Mouse (Mus musculus): Measurements from ENCODE around the gene Rhag. TPM values are rescaled to one million over a fixed set of nuclear protein-coding genes. Genes with fewer than 3 reads are reported as not detected.
A peak's percentile ranks its signal among the peaks of the same experiment; 100 is the strongest.

The Rhag gene
- total RNA-seq, 2 experiments from 2014 or later = 0.81 TPM; not detected in 1

DNA sequence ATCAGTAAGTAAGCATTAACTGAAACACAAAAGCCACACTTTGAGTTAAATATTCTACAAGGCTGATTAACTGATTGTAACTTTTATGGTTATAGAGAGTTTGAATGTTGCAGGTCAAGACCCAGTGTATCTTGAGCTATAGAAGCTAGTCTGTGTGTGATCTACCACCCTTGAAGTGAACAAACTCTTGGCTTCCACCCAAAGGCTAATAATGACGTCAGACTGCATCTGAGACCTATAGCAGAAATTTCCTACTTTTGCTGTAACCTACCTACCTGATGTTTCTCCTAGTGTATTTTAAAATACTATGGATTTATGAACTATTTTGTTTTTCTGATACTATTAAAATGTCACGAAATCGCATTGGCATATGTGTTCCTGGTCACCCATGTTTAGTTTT, 63.8 kb downstream of the Rhag start:
- DNase-seq = no peak

DNA sequence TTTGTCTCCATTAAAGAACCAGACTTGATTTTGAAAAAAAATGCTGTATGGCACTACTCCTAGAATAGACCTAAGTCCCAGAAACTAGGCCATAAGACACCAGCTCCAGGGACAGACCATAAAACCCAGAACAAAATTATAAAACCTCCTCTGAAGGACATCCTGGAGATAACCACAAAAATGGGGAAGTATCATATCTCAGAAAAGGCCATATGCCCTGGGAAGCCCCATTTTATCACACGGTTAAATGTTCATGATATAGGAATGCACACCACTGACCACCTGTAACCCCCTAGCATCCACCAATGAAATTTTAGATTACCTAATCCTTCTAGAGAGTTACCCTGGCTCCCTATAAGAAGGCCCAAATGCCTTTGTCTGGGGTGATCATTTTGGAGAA, 64.6 kb downstream of the Rhag start:
- no peak for DNase-seq

DNA sequence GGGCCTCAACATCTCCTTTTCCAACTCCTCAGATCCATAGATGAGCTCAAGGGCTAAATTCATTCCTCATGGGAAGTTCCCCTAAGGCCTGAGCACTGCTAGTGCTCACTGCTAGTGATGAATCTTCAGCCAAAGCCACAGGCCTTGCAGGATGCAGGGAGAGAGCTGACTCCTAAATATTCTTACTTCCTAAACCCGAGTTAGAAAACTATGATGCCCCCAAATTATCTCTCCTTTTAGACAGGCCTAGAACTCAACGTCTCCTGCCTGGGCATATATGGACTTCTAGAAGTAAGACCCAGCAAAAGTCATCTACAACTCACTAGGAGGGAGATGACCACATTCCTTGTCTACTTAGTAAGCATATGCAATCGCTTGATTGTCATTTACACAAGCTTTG, 66.8 kb downstream of the Rhag start:
- no peak for DNase-seq

DNA sequence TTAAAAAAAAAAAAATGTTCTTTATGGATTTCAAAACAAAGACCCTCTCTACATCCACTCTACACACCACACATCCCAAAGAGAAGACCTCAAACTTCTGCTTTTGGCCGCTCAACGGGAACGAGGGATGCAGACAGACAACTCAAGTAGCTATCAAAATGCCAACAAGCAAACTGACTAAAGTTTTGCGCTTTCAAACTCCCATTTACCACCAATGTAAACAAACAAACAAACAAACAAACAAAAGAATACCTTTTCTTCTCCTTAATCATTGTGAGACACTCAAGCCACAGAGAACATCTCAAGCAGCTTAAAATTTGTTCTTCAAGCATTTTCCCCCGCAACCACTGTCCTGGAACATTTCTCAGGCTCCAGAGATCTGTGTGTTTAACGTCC, 68.6 kb downstream of the Rhag start:
- DNase-seq = no peak

DNA sequence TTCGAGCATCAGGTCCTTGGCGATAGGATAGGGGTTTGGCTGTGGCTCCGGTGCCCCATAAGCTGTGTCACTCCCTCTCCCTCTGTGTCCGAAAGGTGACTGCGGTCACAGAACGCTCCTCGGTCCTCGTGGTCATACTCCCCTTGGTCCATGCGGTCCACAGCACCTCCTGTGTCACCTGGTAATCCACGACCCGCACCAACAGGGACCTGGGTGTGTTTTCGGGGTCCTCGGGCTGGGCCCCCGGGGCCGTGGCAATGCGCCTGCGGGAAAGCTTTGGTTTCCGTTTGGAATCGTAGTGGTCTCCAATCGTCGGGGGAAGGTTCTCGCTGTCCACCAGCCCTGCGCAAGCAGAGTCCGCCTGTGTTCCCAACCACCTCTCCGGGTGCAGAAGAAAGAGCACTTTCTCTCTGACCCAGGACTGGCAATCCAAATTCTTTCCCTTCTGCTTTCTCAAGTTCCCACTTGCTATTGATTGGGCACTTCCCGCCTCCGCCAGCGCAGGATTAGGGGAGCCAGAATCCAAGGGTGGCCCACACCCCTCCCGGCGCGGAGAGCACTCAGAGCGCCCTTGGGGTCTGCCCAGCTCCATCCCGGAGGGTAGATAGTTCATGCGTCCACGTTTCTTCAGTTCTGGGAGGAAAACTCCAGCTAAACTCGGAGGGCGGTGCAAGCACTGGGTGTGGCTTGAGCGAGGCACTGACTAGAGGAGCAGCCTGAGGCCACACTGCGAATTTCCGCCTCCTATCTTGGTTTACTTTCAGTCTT, 69.2 kb downstream of the Rhag start, which contains the start of gene 9130008F23Rik:
TSS of gene 9130008F23Rik (minus strand) at position 636 of the 768 bp plus-strand sequence.
- DNase-seq = peak; percentile 37

DNA sequence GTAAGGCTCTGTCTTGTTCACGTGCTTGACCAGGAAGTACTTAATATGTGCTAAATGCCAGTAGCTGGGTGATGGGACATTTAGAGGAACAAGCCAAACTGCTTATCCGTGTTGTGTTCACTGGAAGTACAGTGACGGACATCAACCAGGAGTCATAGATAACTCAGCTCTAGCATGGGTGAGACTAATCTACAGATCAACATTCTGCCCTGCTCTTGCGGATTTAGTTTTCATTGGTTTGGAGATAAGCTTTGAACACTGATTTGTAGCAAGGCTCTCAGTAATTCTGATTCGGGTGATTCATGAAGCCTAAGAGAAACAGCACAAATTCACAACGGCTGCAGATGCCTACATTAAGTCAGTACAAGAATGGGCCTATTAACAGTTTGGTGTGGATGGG, 71.2 kb downstream of the Rhag start:
- DNase-seq = no peak

DNA sequence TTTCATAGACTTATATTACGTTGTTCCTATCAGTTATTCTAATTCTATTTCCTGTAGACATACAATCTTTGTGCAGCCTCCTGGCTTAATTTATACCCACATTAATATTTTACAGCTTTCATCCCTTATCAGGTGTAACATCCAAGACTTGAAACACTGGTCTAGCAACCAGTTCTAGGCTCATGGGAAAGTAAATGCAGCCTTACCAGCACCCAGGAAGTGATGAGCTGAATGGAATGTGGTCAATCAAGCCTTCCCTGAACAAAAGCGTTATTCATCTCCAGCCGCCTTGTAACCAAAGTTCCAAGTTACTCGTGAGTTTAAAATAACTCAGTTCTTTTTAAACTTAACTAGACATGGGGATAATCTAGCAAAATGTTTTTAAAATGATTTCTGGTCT, 74.2 kb downstream of the Rhag start:
- DNase-seq = no peak

DNA sequence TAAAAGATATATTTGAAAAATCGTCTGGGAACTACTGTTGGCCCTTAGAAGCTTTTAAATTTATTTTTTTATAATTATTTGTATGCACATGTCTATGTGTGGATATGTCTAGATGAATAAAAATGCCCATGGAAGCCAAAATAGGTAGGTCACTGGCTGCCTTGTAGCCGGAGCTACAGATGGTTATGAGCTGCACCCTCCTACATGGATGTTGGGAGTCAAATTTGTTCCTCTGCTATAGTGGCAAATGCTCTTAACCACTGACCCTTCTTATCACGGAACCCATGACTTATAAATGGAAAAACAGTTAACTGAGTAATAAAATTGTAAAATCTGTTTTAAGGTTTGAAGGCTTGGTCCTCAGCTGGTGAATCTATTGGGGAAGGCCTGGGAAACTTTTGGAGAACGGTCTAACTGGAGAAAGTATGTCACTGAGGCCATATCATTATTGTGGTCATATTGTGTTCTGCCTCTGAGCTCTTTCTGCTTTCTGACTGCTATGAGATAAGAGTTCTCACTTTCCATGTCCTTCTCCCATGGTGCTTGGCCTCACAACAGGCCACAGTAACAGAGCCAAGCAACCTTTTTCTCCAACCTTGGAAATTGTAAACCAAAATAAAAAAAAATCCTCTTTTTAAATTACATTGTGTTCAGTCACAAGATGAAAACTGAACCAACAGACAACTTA, 77.1 kb downstream of the Rhag start:
- DNase-seq = no peak

Other genes with a start within 250 kb of the Rhag start
- gene Esp6, start 249.6 kb upstream of the Rhag start, total RNA-seq (2021) = not detected
- gene Esp4, start 212.5 kb upstream of the Rhag start, total RNA-seq (2021) = not detected
- not detected for gene Esp3, start 179.1 kb upstream of the Rhag start, total RNA-seq (2021)
- not detected for gene Esp1, start 84.0 kb upstream of the Rhag start, total RNA-seq (2021)
- gene Crisp2, start 4.1 kb upstream of the Rhag start, total RNA-seq (2021) = not detected
- gene 9130008F23Rik, start 69.4 kb downstream of the Rhag start, total RNA-seq (2021) = under 1 TPM; 0.40 to 0.54 TPM
- not detected for gene Glyatl3, start 103.2 kb downstream of the Rhag start, total RNA-seq (2021)
- gene Mut, start 123.6 kb downstream of the Rhag start, total RNA-seq (2021) = 10 to 100 TPM; 39.3 to 40.1 TPM
- gene Cenpq, start 123.9 kb downstream of the Rhag start, total RNA-seq (2021) = 1 to 10 TPM; 6.0 to 6.7 TPM

Measured in gastrocnemius, postnatal 10 days (tissue).